Mouse (Mus musculus): ENCODE measurements around the gene Gzmb. TPM values are rescaled to one million over a fixed set of nuclear protein-coding genes. Genes with fewer than 3 reads are reported as not detected.

Gzmb gene
- polyA plus RNA-seq (2012; rRNA removed), result 0.05 and 0.06 TPM in 2 replicates

DNA sequence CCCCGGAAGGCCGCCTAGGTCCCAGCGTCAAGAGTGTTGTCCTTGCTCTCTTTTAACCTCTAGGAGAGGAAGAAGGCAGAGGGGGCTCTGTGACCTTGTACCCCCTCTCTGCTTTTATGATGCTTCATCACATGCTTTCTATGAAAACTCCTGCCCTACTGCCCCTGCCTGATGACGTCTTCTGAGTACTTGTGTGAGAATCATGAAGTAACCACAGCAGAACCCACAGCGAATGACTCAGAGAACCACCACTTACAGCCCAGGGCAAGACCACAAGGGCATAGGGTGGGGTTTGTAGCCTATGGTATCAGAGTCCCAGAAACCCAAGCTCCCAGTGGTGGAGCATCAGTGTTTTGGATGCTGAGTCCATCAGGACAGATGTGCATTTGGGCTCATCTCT lies at the start of gene Gzmb:
TSS of gene Gzmb (minus strand) at position 108 of the 400 bp plus-strand sequence.

DNA sequence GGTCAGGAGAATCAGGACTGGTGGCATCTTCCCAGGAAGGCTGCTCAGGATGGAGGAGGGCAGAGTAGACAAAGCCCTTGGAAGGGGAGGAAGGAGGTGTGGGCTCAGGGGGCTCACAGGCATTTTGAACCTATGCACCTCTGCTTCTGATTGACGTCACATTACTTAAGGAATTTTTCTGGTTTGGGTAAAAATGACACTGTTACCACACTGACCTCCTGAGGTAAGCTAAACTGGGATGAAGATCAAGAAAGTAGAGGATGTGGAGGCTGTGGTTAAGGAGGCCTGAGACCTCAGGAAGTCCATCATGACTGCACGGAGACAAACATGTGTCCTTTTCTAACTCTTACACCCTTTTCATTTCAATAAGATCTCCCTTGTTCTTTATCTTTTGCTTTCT lies 27.5 kb downstream of the Gzmb start, which contains the start of gene Gzmc:
TSS of gene Gzmc (minus strand) at position 101 of the 400 bp plus-strand sequence.

DNA sequence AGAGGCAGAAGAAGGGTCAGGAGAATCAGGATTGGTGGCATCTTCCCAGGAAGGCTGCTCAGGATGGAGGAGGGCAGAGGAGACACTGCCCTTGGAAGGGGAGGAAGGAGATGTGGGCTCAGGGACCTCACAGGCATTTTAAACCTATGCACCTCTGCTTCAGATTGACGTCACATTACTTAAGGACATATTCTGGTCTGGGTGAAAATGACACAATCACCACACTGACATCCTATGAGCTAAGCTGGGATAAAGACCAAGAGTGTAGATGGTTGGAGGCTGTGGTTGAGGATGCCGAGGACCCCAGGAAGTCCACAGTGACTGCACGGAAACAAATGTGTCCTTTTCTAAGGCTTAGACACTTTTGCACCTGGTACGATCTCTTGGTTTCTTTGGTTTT lies 50.7 kb downstream of the Gzmb start, which contains the start of gene Gzmf:
TSS of gene Gzmf (minus strand) at position 101 of the 400 bp plus-strand sequence.

Other genes starting within 250 kb of the Gzmb start
- gene Mcpt1, start 244.3 kb downstream of the Gzmb start, polyA plus RNA-seq (2012; rRNA removed), result 0.02 TPM in 1 of 2 replicates, not detected in the other
- not detected in 2 replicates for gene Mcpt9, start 231.8 kb downstream of the Gzmb start, polyA plus RNA-seq (2012; rRNA removed)
- gene Mcpt2, start 220.2 kb downstream of the Gzmb start, polyA plus RNA-seq (2012; rRNA removed), result 0.03 and 0.05 TPM in 2 replicates
- not detected in 2 replicates for gene Mcpt4, start 199.9 kb downstream of the Gzmb start, polyA plus RNA-seq (2012; rRNA removed)
- 1.3 and 1.4 TPM in 2 replicates for gene Mcpt8, start 177.0 kb downstream of the Gzmb start, polyA plus RNA-seq (2012; rRNA removed)
- gene Ctsg, start 159.7 kb downstream of the Gzmb start, polyA plus RNA-seq (2012; rRNA removed), result 28.2 and 49.2 TPM in 2 replicates
- 0.06 TPM in 1 of 2 replicates, not detected in the other for gene Gzme, start 141.6 kb downstream of the Gzmb start, polyA plus RNA-seq (2012; rRNA removed)
- gene Gzmd, start 129.7 kb downstream of the Gzmb start, polyA plus RNA-seq (2012; rRNA removed), result 0.12 TPM in 1 of 2 replicates, not detected in the other
- 0.03 and 0.05 TPM in 2 replicates for gene Gzmg, start 102.7 kb downstream of the Gzmb start, polyA plus RNA-seq (2012; rRNA removed)
- gene Gzmn, start 87.7 kb downstream of the Gzmb start, polyA plus RNA-seq (2012; rRNA removed), result not detected in 2 replicates
- gene Gzmf, start 50.8 kb downstream of the Gzmb start, polyA plus RNA-seq (2012; rRNA removed), result 0.03 and 0.17 TPM in 2 replicates
- 0.03 TPM in 1 of 2 replicates, not detected in the other for gene Gzmc, start 27.6 kb downstream of the Gzmb start, polyA plus RNA-seq (2012; rRNA removed)
- not detected in 2 replicates for gene Atp12a, start 102.8 kb upstream of the Gzmb start, polyA plus RNA-seq (2012; rRNA removed)
- gene Rnf17, start 140.3 kb upstream of the Gzmb start, polyA plus RNA-seq (2012; rRNA removed), result 0.92 and 1.1 TPM in 2 replicates